Mouse (Mus musculus): ENCODE measurements at regions not wholly inside any gene's neighbourhood (a gene's known extent, or its start where the extent isn't known, plus 50 kb on each side); places are given as distances from the start of the nearest gene placed in this dataset.

DNA sequence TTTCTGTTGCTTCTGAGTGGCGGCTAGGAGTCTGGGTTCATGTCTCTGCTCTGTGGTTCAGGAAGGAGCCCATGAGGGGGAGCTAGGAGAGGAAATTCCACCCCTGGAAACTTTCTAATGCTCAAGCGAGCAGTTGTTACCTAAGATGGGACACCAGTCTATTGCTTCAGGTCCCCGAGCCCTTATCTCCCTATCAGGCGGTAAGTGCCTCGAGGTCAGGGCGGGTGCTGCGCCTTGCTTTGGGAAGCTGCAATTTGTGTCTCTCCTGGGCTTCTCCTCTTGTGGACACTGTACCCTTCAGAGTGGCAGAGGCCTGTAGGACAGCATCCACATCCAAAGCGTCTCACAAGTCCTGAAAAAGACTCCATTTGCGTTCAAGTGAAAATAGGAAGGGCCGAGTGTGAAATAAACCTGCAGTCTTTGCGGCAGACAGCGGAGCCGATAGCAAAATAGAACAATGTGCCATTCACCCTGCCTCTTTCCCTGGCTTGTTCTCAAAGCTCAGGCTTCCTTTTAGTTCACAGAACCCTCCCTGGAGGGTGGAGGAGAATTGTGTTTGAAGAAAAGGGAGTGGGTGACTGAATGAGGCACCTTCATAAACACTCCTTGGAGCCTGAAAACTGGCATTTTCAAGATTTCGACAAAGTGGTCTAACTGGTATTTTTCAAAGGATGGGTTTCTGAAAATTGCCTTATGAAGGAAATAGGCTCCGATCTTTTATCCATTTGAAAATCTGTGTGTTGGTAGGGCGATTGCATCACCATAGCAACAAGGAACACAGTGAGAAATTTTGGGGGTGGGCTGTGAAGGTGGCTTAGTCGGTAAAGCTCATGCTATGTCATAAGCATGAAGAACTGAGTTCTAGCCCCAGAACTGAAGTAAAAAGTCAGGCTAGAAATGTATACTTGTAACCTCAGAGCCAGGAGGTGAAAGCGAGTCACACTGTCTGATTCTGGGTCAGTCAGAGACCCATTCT lies 87.2 kb upstream of the Cxcr4 start:
- no peaks in the 10 kb centered on the region for H3K27me3 ChIP-seq (ENCODE audit: control insufficient read depth, insufficient read depth, insufficient read length)

DNA sequence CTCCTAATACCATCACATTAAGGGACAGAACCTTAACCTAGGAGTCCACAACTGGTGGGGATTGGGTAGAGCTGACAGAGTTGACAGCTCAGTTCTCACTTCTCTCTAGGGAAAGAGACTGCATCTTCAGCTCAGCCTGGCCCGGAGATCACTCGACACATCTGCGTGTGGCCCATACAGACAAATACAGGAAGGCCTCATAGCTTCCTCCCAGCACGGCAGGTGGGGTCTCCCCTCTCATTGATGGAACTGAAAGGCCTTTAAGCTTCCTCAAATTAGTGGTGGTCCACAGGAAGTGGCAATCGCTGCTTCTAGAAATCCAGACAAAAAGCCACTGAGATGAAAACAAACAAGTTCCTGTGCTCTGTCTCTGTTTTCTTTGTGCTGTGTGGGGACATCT lies 83.4 kb upstream of the Cxcr4 start:
- Histone ChIP-seq H3K36me3 (ENCODE audit: control insufficient read depth, insufficient read depth) (no peaks in the 10 kb centered on the region), H3K4me2 (ENCODE audit: low read depth) (no peak overlapping the region), H3K4me3 (no peak overlapping the region), H3K27me3 (ENCODE audit: control insufficient read depth, insufficient read depth, insufficient read length) (no peaks in the 10 kb centered on the region), H3ac (ENCODE audit: control insufficient read depth, insufficient read length) (no peak overlapping the region), H3K79me2 (ENCODE audit: control insufficient read depth, insufficient read depth) (no peaks in the 10 kb centered on the region)
- TF ChIP-seq TCF3 (IDR thresholded peaks at IDR 0.05; ENCODE audit: insufficient read length, low read depth): no peak

More for the DNA sequence above, 87.2 kb upstream of the Cxcr4 start:
- TF ChIP-seq POLR2AphosphoS2 (IDR thresholded peaks at IDR 0.05; ENCODE audit: insufficient read length, low read depth) (no peak), MAX (IDR thresholded peaks at IDR 0.05; ENCODE audit: low read depth) (no peak), SRF (IDR thresholded peaks at IDR 0.05; ENCODE audit: control insufficient read depth, insufficient read length, low read depth) (no peak), MYOG (IDR thresholded peaks at IDR 0.05; ENCODE audit: control insufficient read depth in 1 of 3, insufficient read depth in 1 of 3, insufficient read length in 2 of 3, low read depth in 2 of 3) (no peak), REST (IDR thresholded peaks at IDR 0.05; ENCODE audit: insufficient read depth, insufficient read length) (no peak), TCF12 (IDR thresholded peaks at IDR 0.05; ENCODE audit: insufficient read depth, poor library complexity, severe bottlenecking) (no peak), POLR2A (IDR thresholded peaks at IDR 0.05; ENCODE audit: insufficient read length, low read depth) (no peak), TCF3 (IDR thresholded peaks at IDR 0.05; ENCODE audit: insufficient read length, low read depth) (no peak)
- no peak overlapping the region for H3K4me3 ChIP-seq
- H3K79me2 ChIP-seq (ENCODE audit: control insufficient read depth, insufficient read depth): no peaks in the 10 kb centered on the region
- no peak overlapping the region for H3ac ChIP-seq (ENCODE audit: control insufficient read depth, insufficient read length)
- no peaks in the 10 kb centered on the region for H3K36me3 ChIP-seq (ENCODE audit: control insufficient read depth, insufficient read depth)
- H3K4me2 ChIP-seq (ENCODE audit: low read depth): no peak overlapping the region

DNA sequence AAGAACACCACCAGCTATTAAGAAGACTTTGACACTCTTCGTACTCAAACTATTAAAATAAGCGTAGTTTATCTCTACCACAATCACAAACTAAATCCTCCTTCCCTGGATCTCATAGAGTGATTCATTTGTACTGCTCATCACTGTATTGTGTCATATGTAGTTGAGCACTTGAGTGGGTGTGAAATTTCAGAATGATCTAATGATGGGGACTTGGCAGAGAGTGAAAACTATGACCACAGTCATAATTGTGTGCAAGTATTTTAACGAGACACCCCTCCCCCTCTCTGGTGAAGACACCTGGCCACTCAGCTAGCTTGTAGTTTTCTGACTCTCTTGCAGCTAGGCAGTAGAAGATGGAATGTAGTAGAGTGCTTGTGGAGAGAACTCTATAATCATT lies 80.2 kb upstream of the Cxcr4 start:
- Histone ChIP-seq H3K36me3 (ENCODE audit: control insufficient read depth, insufficient read depth) (no peaks in the 10 kb centered on the region), H3K79me2 (ENCODE audit: control insufficient read depth, insufficient read depth) (no peaks in the 10 kb centered on the region), H3K27me3 (ENCODE audit: control insufficient read depth, insufficient read depth, insufficient read length) (no peaks in the 10 kb centered on the region), H3K4me2 (ENCODE audit: low read depth) (peak overlapping the region; percentile 21), H3ac (ENCODE audit: control insufficient read depth, insufficient read length) (no peak overlapping the region), H3K4me3 (no peak overlapping the region)
- TF ChIP-seq MAX (IDR thresholded peaks at IDR 0.05; ENCODE audit: low read depth) (no peak), E2F4 (IDR thresholded peaks at IDR 0.05; ENCODE audit: insufficient read depth) (no peak), USF1 (IDR thresholded peaks at IDR 0.05; ENCODE audit: low read depth) (no peak), MYOD1 (IDR thresholded peaks at IDR 0.05; ENCODE audit: control insufficient read depth in 1 of 3, insufficient read length in 2 of 3, low read depth in 2 of 3) (no peak), MYOG (IDR thresholded peaks at IDR 0.05; ENCODE audit: control insufficient read depth in 1 of 3, insufficient read depth in 1 of 3, insufficient read length in 2 of 3, low read depth in 2 of 3) (no peak), POLR2AphosphoS2 (IDR thresholded peaks at IDR 0.05; ENCODE audit: insufficient read length, low read depth) (no peak), TCF3 (IDR thresholded peaks at IDR 0.05; ENCODE audit: insufficient read length, low read depth) (no peak), REST (IDR thresholded peaks at IDR 0.05; ENCODE audit: insufficient read depth, insufficient read length) (no peak), TCF12 (IDR thresholded peaks at IDR 0.05; ENCODE audit: insufficient read depth, poor library complexity, severe bottlenecking) (no peak), CEBPB (IDR thresholded peaks at IDR 0.05; ENCODE audit: insufficient read depth, poor library complexity, severe bottlenecking) (no peak), SRF (IDR thresholded peaks at IDR 0.05; ENCODE audit: control insufficient read depth, insufficient read length, low read depth) (no peak), POLR2A (IDR thresholded peaks at IDR 0.05; ENCODE audit: insufficient read length, low read depth) (no peak)

DNA sequence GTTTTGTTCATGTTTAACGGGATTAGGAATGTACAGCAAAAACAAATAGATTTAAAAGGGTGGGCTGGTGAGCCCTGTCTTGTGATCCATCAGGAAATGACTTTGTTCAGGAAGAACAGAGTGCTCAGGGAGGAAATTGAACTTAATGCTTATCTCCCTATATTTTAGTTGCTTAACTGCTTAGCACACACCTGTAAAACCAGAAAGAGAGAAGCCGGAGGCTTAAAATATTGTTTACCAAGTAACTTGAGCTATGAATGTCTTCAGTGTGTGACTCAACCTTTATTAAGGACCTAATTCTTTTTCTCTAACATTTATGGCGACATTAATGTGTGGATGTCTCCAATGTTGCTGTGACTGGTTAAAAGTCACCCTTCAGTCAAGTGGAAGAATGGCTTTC lies 79.4 kb upstream of the Cxcr4 start:
- Histone ChIP-seq H3K27me3 (ENCODE audit: control insufficient read depth, insufficient read depth, insufficient read length) (no peaks in the 10 kb centered on the region), H3K36me3 (ENCODE audit: control insufficient read depth, insufficient read depth) (no peaks in the 10 kb centered on the region), H3K4me3 (no peak overlapping the region), H3K4me2 (ENCODE audit: low read depth) (no peak overlapping the region), H3ac (ENCODE audit: control insufficient read depth, insufficient read length) (no peak overlapping the region), H3K79me2 (ENCODE audit: control insufficient read depth, insufficient read depth) (no peaks in the 10 kb centered on the region)
- no peak for TF ChIP-seq MAX (IDR thresholded peaks at IDR 0.05; ENCODE audit: low read depth)
- no peak for TF ChIP-seq TCF12 (IDR thresholded peaks at IDR 0.05; ENCODE audit: insufficient read depth, poor library complexity, severe bottlenecking)
- TF ChIP-seq SRF (IDR thresholded peaks at IDR 0.05; ENCODE audit: control insufficient read depth, insufficient read length, low read depth): no peak
- TF ChIP-seq USF1 (IDR thresholded peaks at IDR 0.05; ENCODE audit: low read depth): no peak
- no peak for TF ChIP-seq REST (IDR thresholded peaks at IDR 0.05; ENCODE audit: insufficient read depth, insufficient read length)
- no peak for TF ChIP-seq POLR2AphosphoS2 (IDR thresholded peaks at IDR 0.05; ENCODE audit: insufficient read length, low read depth)
- no peak for TF ChIP-seq MYOD1 (IDR thresholded peaks at IDR 0.05; ENCODE audit: control insufficient read depth in 1 of 3, insufficient read length in 2 of 3, low read depth in 2 of 3)
- TF ChIP-seq E2F4 (IDR thresholded peaks at IDR 0.05; ENCODE audit: insufficient read depth): no peak
- TF ChIP-seq MYOG (IDR thresholded peaks at IDR 0.05; ENCODE audit: control insufficient read depth in 1 of 3, insufficient read depth in 1 of 3, insufficient read length in 2 of 3, low read depth in 2 of 3): no peak
- TF ChIP-seq TCF3 (IDR thresholded peaks at IDR 0.05; ENCODE audit: insufficient read length, low read depth): no peak
- no peak for TF ChIP-seq CEBPB (IDR thresholded peaks at IDR 0.05; ENCODE audit: insufficient read depth, poor library complexity, severe bottlenecking)
- TF ChIP-seq POLR2A (IDR thresholded peaks at IDR 0.05; ENCODE audit: insufficient read length, low read depth): no peak

GRCm38 (mm10) chr1:128671016-128671415 lies 78.9 kb upstream of the Cxcr4 start:
- H3K4me3 ChIP-seq: no peak overlapping the region
- H3K4me2 ChIP-seq (ENCODE audit: low read depth): no peak overlapping the region
- H3K27me3 ChIP-seq (ENCODE audit: control insufficient read depth, insufficient read depth, insufficient read length): no peaks in the 10 kb centered on the region
- H3K79me2 ChIP-seq (ENCODE audit: control insufficient read depth, insufficient read depth): no peaks in the 10 kb centered on the region
- H3ac ChIP-seq (ENCODE audit: control insufficient read depth, insufficient read length): no peak overlapping the region
- H3K36me3 ChIP-seq (ENCODE audit: control insufficient read depth, insufficient read depth): no peaks in the 10 kb centered on the region
- TF ChIP-seq MYOG (IDR thresholded peaks at IDR 0.05; ENCODE audit: control insufficient read depth in 1 of 3, insufficient read depth in 1 of 3, insufficient read length in 2 of 3, low read depth in 2 of 3) (no peak), POLR2A (IDR thresholded peaks at IDR 0.05; ENCODE audit: insufficient read length, low read depth) (no peak), E2F4 (IDR thresholded peaks at IDR 0.05; ENCODE audit: insufficient read depth) (no peak), CEBPB (IDR thresholded peaks at IDR 0.05; ENCODE audit: insufficient read depth, poor library complexity, severe bottlenecking) (no peak), REST (IDR thresholded peaks at IDR 0.05; ENCODE audit: insufficient read depth, insufficient read length) (no peak), SRF (IDR thresholded peaks at IDR 0.05; ENCODE audit: control insufficient read depth, insufficient read length, low read depth) (no peak), POLR2AphosphoS2 (IDR thresholded peaks at IDR 0.05; ENCODE audit: insufficient read length, low read depth) (no peak), MAX (IDR thresholded peaks at IDR 0.05; ENCODE audit: low read depth) (no peak), TCF12 (IDR thresholded peaks at IDR 0.05; ENCODE audit: insufficient read depth, poor library complexity, severe bottlenecking) (no peak), USF1 (IDR thresholded peaks at IDR 0.05; ENCODE audit: low read depth) (no peak), MYOD1 (IDR thresholded peaks at IDR 0.05; ENCODE audit: control insufficient read depth in 1 of 3, insufficient read length in 2 of 3, low read depth in 2 of 3) (no peak), TCF3 (IDR thresholded peaks at IDR 0.05; ENCODE audit: insufficient read length, low read depth) (no peak)

All from myocyte (in vitro differentiated cells).